Mouse (Mus musculus): ENCODE data around the gene Klc3.

DNA sequence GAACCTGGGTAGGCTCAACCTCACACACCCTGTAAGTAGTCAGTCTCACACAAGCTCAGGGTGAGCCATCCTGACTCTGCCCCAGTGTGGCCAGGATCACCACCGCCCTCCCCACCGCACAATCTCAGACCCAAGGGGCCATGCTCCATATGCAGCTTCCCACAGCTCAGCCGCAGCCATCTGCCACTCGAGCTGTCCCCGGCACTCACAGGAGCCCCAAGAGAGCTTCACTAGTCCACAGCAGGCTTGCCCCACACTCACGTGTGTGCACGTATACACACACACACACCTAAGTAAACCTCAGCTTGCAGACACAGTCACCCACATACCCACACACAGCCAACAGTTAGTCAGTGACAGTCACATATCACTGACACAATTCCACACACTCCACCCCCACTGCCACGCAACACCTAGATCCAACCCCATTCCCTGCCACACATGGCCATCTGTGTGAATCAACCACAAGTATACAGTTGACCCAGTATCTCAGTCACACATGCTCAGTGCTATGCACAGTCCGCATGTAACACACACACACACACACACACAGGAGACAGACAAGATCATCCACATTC is 1.3 kb downstream of the Klc3 start:
- no peak for TF ChIP-seq CTCF (IDR thresholded peaks at IDR 0.05; ENCODE audit: control insufficient read depth, insufficient read depth, low read length)
- TF ChIP-seq POLR2A (IDR thresholded peaks at IDR 0.05; ENCODE audit: borderline replicate concordance, control insufficient read depth, low read depth, low read length), result no peak
